Mouse (Mus musculus) skeletal muscle tissue, adult 2 months (tissue): Measurements from ENCODE around the gene Gm9833.
A peak's percentile ranks its signal among the peaks of the same experiment; 100 is the strongest.
"Not testable (repeated sequence)": the region's sequence is repeated elsewhere in the genome, so short reads cannot be mapped to it uniquely, and the experiment has no call there.

ENCODE experiments used
- DNase-seq: peaks from one replicate; pipeline ENCODE4 v3.0.0-alpha.2; 2012; ENCODE audit warnings: low read depth, low spot score

The Gm9833 gene

GRCm38 (mm10) chr3:10087994-10088393 is at the start of gene Gm9833:
Gm9833 (plus strand) TSS chr3:10088110.
- not testable (repeated sequence) for DNase-seq

- no peak for DNase-seq
These were observed 17.8 kb upstream of the Gm9833 start for GRCm38 (mm10) chr3:10070070-10070469.

DNA sequence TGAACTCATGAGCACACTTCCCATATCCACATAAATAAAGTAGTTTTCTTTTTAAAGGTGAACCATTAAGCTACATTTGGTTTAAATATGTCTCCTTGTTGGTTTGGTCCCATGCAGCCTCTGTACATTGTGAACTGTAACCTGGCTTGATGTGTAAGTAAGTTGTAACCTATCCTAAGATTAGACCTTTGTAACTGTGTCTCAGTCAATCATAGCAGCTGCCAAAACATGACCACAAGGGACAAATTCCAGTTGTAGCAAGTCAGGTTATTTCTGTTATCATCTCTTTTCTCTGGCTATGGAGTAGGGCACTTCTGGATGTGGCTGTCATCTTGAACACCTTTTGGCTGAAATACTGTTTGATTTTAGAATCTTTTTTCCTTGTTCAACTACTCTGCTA is 12.1 kb upstream of the Gm9833 start:
- no peak for DNase-seq

DNA sequence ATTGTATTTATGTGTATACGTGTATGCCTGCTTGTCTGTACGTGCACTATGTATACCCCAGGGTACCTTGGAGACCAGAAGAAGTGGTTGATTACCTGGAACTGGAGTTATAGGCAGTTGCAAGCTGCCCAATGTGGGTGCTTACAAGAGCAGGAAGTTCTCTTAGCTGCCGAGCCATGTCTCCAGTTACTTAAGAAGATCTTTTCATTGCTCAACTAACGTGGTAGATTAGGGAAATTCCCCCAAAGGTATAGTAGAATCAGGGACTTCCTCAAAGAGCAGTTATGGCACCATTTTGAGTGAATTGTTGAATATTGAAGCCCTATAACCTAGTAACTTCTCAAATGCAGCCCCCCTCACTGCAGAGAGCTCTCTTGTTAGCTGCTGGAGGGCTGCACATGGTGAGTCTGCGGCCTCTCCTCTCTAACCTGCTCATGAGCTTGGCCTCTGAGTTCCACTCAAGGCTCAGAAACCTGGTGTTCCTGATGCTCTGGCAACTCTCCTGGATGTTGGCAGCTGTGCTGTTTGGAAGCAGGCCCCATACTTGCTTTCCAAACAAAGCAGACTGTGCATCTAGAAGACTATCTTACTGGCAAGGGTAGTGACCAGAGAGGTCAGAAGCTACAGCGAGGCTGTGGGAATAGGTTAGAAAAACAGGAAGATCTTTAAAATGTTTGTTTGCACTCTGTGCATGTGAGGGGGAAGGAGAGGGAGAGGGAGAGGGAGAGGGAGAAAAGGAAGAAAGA is 10.6 kb upstream of the Gm9833 start:
- DNase-seq = no peak

DNA sequence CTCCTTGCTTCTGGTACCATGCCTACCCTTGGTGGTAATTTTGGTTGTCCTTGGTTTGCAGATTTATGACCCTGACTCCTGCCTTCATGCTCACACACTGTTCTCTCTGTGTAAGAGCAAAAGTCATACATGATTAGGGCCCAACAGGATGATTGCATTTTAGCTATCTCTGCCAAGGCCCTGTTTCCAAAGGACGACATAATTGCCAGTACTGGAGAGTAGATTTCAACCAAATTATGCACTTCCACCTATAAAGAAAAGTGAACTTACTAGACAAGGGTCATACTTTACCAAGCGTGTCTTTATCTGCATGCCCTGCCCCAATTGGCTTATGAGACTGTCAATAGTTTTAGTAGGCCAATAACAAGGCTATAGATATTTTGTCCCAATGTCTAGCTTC is 9.8 kb upstream of the Gm9833 start:
- no peak for DNase-seq

- no peak for DNase-seq
These were observed 6.6 kb upstream of the Gm9833 start for GRCm38 (mm10) chr3:10081336-10081735.

DNA sequence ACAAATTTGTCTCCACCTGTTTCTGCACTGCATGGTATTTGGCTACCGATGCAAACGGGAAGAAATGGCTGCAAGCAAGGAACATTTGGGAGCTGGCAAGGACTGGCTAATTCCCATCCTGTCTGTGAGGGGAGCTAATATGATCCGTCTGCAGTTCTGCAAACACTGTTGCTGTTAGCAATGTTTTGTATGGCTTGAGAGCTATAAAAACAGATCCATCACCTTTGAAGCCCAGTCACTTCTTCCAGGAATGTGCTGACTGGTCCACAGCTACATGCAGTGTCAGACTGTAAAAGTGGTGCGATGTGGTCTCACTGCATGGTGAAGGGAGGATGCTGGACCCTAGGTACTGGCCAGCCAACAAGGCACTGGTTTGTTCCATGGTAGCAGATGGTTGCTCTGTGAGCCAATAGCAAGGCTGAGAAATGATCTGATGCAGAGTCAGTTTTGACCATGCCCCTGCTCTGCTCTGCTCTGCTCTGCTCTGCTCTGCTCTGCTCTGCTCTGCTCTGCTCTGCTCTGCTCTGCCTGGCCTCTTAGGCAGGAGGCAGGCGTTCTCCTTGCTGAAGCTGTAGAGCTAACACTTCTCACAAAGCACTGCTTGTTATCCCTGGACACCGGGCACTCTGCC is 5.9 kb upstream of the Gm9833 start:
- no peak for DNase-seq

GRCm38 (mm10) chr3:10082545-10083062 is 5.3 kb upstream of the Gm9833 start:
- no peak for DNase-seq

- no peak for DNase-seq
These were observed 3.8 kb upstream of the Gm9833 start for GRCm38 (mm10) chr3:10084102-10084501.

- peak; percentile 14 for DNase-seq
These were observed 2.4 kb upstream of the Gm9833 start for GRCm38 (mm10) chr3:10085396-10086119.

- no peak for DNase-seq
These were observed 399 bp upstream of the Gm9833 start for GRCm38 (mm10) chr3:10087511-10087910.

DNA sequence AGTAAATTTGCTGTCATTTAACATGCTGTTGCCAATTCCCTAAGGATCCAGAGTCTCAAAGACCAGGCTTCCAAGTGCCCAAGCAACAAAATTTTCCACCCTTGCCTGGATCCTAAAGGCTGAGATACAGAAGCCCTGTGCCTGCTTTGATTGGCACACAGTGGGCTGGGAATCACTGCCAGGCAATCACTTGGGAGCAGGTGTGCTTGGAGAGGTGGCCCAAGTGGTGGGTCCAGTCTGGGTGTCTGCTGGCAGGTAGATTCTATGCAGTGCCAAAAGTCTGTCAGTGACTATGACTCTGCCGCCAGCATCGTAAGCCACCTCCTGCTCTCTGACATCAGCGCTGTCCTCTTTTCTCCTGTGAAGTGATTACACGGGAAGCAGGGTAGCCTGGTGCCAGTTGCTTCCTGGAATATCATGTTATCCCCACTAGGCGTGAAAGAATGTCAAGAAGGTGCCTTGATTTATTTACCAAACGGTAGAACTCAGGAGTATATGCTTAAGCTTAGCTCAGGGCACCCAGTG is 3.8 kb downstream of the Gm9833 start:
- no peak for DNase-seq

DNA sequence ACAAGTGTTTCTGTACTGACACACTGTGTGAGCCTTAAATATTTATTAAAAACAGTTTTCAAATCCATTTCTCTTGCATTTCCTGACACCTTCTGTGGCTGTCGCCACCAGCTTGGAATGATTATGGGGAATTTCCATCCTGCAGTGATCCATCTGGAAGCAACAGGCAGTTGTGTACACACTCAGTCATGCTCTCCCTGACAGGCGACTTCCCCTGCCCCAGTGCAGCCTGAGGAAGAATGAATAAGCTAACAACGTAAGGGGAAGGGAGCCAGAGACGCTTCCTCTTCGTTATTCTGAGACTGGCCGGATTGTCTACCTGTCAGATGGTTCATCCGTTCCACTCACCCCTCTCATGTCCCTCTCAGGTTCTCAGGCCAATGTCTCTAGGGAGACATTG is 4.6 kb downstream of the Gm9833 start:
- no peak for DNase-seq

- DNase-seq = no peak
These were observed 5.0 kb downstream of the Gm9833 start for GRCm38 (mm10) chr3:10092914-10093313.

GRCm38 (mm10) chr3:10095076-10095622 is 7.2 kb downstream of the Gm9833 start:
- DNase-seq = peak; percentile 22

DNA sequence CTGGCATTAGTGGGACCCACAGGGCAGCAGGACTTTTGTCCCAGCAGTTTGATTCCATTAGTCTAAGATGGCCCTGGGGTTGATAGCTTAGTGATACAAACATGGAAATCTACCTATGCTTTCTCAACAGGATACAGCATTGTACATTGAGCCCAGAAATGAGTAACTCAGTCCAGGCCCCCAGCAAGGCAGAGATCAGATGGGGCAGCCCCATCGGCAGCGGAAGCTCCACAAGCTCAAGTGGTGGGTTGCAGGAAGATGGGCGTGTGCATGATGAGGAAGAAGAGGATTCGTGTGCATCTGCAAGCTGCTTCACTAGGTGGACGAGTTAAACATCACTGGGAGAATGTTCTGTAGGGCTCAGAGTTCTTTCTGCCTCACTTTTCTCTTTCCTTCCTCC is 11.8 kb downstream of the Gm9833 start:
- no peak for DNase-seq

DNA sequence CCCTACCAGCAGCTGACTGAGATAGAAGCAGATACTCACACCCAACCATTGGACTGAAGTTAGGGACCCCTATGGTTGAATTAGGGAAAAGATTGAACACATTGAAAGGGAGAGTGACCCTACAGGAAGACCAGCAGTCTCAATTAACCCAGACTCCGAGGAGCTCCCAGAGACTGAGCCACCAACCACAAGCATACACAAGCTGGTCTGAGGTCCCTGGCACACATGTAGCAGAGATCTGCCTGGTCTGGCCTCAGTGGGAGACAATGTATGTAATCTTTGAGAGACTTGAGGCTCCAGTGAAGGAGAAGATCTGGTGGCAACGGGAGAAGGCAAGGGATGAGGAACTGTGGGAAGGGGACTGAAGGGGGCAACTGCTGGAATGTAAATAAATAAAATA is 23.7 kb downstream of the Gm9833 start:
- no peak for DNase-seq

DNA sequence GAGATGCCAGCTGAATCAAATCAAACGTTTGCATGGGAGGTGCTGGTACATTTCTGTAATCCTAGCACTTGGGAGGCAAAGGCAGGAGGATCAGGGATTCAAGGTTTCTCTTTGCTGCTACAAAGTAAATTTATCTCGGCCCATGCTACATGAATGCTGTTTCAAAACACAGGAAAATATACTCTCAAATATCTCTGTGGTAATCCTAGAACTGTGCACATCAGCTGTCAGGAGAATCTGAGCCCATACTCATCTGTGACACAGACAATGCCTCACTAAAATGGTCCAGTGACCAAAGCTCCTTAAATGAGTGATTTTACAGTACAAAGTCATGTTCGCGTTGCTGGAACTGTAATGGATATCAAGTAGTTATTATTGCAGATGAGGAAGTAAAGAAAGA is 24.3 kb downstream of the Gm9833 start:
- no peak for DNase-seq

DNA sequence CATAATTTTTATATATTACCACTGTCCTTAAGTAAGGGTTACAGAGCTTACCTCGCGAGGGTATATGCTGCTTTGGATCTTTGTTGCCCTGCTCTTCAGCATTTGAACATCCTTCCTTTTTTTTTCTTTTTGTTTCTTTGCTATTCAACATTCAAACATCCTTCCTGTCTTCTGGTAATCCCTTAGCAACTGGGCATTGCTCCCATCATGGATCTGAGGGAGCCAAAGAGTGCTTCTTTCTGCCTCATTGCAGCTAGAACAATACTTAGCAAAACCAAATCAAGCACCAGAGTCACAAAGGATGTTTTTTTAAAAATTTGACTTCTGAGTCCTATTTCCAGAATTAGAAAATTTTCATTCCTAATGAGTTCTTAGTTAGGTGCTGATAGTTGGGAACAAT is 24.8 kb downstream of the Gm9833 start:
- DNase-seq = no peak

GRCm38 (mm10) chr3:10116531-10116930 is 28.6 kb downstream of the Gm9833 start:
- no peak for DNase-seq

DNA sequence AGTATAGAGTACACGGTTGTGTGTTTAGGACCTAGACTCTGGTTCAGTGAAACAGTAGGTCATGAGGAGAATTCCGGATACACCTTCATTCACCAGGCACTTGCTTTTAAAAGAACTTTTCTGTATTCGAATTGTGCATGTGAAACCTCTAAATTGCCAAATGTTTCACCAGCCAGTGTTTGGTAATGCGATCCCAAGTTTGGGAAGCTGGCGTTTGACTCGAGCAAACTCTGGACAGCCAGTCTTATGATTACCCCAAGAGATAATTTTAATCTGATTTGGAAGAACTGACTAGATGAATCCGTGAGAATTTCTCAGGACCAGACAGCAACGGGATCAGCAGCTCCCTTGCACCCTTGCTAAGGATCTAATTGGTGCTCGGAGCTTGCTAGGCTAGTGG is 33.3 kb downstream of the Gm9833 start:
- DNase-seq = no peak
